Mouse (Mus musculus) hindbrain, embryonic 10.5 days (tissue): Measurements from ENCODE around the gene Gpr15. TPM values are rescaled to one million over a fixed set of nuclear protein-coding genes. Genes with fewer than 3 reads are reported as not detected.
A peak's percentile ranks its signal among the peaks of the same experiment; 100 is the strongest.

Experiments
- DNase-seq: peaks from one replicate; pipeline ENCODE4 v3.0.0-alpha.2; 2017; ENCODE audit warnings: low spot score
- H3K27ac ChIP-seq: fragments of 300-500 bp; sonication (generic); 2 replicates; pipeline ENCODE4 v1.5.1; 2016; ENCODE audit warnings: mild to moderate bottlenecking, moderate library complexity
- H3K27me3 ChIP-seq: fragments of 300-500 bp; sonication (generic); 2 replicates; pipeline ENCODE4 v1.6.1; 2016; ENCODE audit warnings: mild to moderate bottlenecking; ENCODE audit not compliant: poor library complexity, insufficient read depth, severe bottlenecking
- H3K36me3 ChIP-seq: fragments of 300-500 bp; sonication (generic); 2 replicates; pipeline ENCODE4 v1.6.1; 2016; ENCODE audit warnings: mild to moderate bottlenecking, moderate library complexity
- H3K4me1 ChIP-seq: fragments of 300-500 bp; sonication (generic); replicated peaks from 2 replicates; pipeline ENCODE4 v1.6.1; 2016; ENCODE audit warnings: mild to moderate bottlenecking
- H3K4me3 ChIP-seq: fragments of 300-500 bp; sonication (generic); 2 replicates; pipeline ENCODE4 v1.5.1; 2016; ENCODE audit warnings: mild to moderate bottlenecking, moderate library complexity
- H3K9me3 ChIP-seq: fragments of 300-500 bp; sonication (generic); 2 replicates; pipeline ENCODE4 v1.6.1; 2016; ENCODE audit warnings: mild to moderate bottlenecking, moderate library complexity
- WGBS: fragments of 180-500 bp; shearing (Covaris S2); methylation state at CpG from one replicate; pipeline ENCODE4 v1.1.7; 2016; 5-methylcytosine and 5-hydroxymethylcytosine counted together
- polyA plus RNA-seq: library from polyadenylated mRNA; unstranded; fragments of >200 nt; fragmentation: Nextera tagmentation; extraction: Ambion mirVana; gene quantifications from 2 replicates; pipeline ENCODE4 v1.2.1, GENCODE M21; 2016

The Gpr15 gene
- polyA plus RNA-seq, 1 experiment from 2014 or later = not detected

- H3K9me3 ChIP-seq = no peaks in the 10 kb centered on the region
- WGBS = 90% methylated on average over 7 of the region's 7 CpGs
- no peak for DNase-seq
- H3K4me3 ChIP-seq = no peak overlapping the region
- H3K4me1 ChIP-seq = peaks cover 5% of the 10 kb centered on the region; the same call in 1 of the 2 replicates
- peaks cover 54% of the 10 kb centered on the region for H3K36me3 ChIP-seq
- H3K27ac ChIP-seq = no peak overlapping the region
- no peaks in the 10 kb centered on the region for H3K27me3 ChIP-seq
Measured at GRCm38 (mm10) chr16:58676156-58676555, 42.7 kb downstream of the Gpr15 start.

- DNase-seq = no peak
- Histone ChIP-seq H3K36me3 (peaks cover 47% of the 10 kb centered on the region), H3K4me3 (no peak overlapping the region), H3K9me3 (no peaks in the 10 kb centered on the region), H3K27ac (no peak overlapping the region), H3K4me1 (peaks cover 13% of the 10 kb centered on the region; the same call in 1 of the 2 replicates), H3K27me3 (no peaks in the 10 kb centered on the region)
- whole genome bisulfite sequencing = 91% methylated on average over 13 of the region's 13 CpGs
Measured at GRCm38 (mm10) chr16:58675256-58675655, 43.6 kb downstream of the Gpr15 start.

GRCm38 (mm10) chr16:58673811-58674410 lies 45.0 kb downstream of the Gpr15 start:
- WGBS = 95% methylated on average over 15 of the region's 15 CpGs
- Histone ChIP-seq H3K27me3 (no peaks in the 10 kb centered on the region), H3K4me3 (no peak overlapping the region), H3K27ac (no peak overlapping the region), H3K36me3 (peaks cover 47% of the 10 kb centered on the region), H3K9me3 (no peaks in the 10 kb centered on the region), H3K4me1 (peaks cover 13% of the 10 kb centered on the region; the same call in 1 of the 2 replicates)
- no peak for DNase-seq

- Histone ChIP-seq H3K9me3 (no peaks in the 10 kb centered on the region), H3K36me3 (peaks cover 36% of the 10 kb centered on the region), H3K27me3 (no peaks in the 10 kb centered on the region), H3K4me1 (peaks cover 13% of the 10 kb centered on the region; the same call in 1 of the 2 replicates), H3K4me3 (peak overlapping the region; percentile 18; the same call in 1 of the 2 replicates), H3K27ac (no peak overlapping the region)
- 94% methylated on average over 13 of the region's 13 CpGs for WGBS
- no peak for DNase-seq
Measured at GRCm38 (mm10) chr16:58672396-58672795, 46.5 kb downstream of the Gpr15 start.

GRCm38 (mm10) chr16:58671212-58671985 lies 47.5 kb downstream of the Gpr15 start:
- WGBS = 74% methylated on average over 8 of the region's 8 CpGs
- Histone ChIP-seq H3K4me1 (peaks cover 13% of the 10 kb centered on the region; the same call in 1 of the 2 replicates), H3K27me3 (no peaks in the 10 kb centered on the region), H3K27ac (peak overlapping the region; percentile 93; the same call in 1 of the 2 replicates), H3K9me3 (no peaks in the 10 kb centered on the region), H3K36me3 (peaks cover 32% of the 10 kb centered on the region), H3K4me3 (peak overlapping the region; percentile 94)
- no peak for DNase-seq

GRCm38 (mm10) chr16:58670643-58671042 lies 48.2 kb downstream of the Gpr15 start:
- under 1% methylated on average over 25 of the region's 25 CpGs for WGBS
- Histone ChIP-seq H3K36me3 (peaks cover 25% of the 10 kb centered on the region), H3K4me3 (peak overlapping the region; percentile 94), H3K4me1 (peaks cover 13% of the 10 kb centered on the region; the same call in 1 of the 2 replicates), H3K9me3 (no peaks in the 10 kb centered on the region), H3K27me3 (no peaks in the 10 kb centered on the region), H3K27ac (peak overlapping the region; percentile 93)
- DNase-seq = no peak

- DNase-seq = peak; percentile 84
- Histone ChIP-seq H3K4me1 (peaks cover 13% of the 10 kb centered on the region; the same call in 1 of the 2 replicates), H3K36me3 (peaks cover 22% of the 10 kb centered on the region), H3K27ac (peak within 1 kb of the TSS; percentile 93), H3K27me3 (no peaks in the 10 kb centered on the region), H3K4me3 (peak within 1 kb of the TSS; percentile 94), H3K9me3 (no peaks in the 10 kb centered on the region)
- whole genome bisulfite sequencing = under 1% methylated on average over 51 of the region's 51 CpGs
Measured at GRCm38 (mm10) chr16:58669917-58670630, 48.8 kb downstream of the Gpr15 start, which contains the start of gene Cpox. TSS of gene Cpox (plus strand) at chr16:58670292.

GRCm38 (mm10) chr16:58669264-58669663 lies 49.6 kb downstream of the Gpr15 start:
- H3K9me3 ChIP-seq = no peaks in the 10 kb centered on the region
- peaks cover 13% of the 10 kb centered on the region; the same call in 1 of the 2 replicates for H3K4me1 ChIP-seq
- no peak for DNase-seq
- peaks cover 14% of the 10 kb centered on the region for H3K36me3 ChIP-seq
- peak overlapping the region; percentile 94; the same call in 1 of the 2 replicates for H3K4me3 ChIP-seq
- no peaks in the 10 kb centered on the region for H3K27me3 ChIP-seq
- peak overlapping the region; percentile 93; the same call in 1 of the 2 replicates for H3K27ac ChIP-seq
- 68% methylated on average over 5 of the region's 5 CpGs for WGBS

- Histone ChIP-seq H3K9me3 (no peaks in the 10 kb centered on the region), H3K27ac (no peak overlapping the region), H3K4me1 (peaks cover 13% of the 10 kb centered on the region; the same call in 1 of the 2 replicates), H3K36me3 (peaks cover 7% of the 10 kb centered on the region), H3K4me3 (no peak overlapping the region), H3K27me3 (no peaks in the 10 kb centered on the region)
- WGBS = 89% methylated on average over 3 of the region's 3 CpGs
- no peak for DNase-seq
Measured at GRCm38 (mm10) chr16:58668586-58668985, 50.3 kb downstream of the Gpr15 start.

Other genes with a start within 250 kb of the Gpr15 start
- gene St3gal6, start 194.8 kb downstream of the Gpr15 start, polyA plus RNA-seq = 8.7 and 10.2 TPM in 2 replicates
- not detected in 2 replicates for gene Gm813, start 102.1 kb downstream of the Gpr15 start, polyA plus RNA-seq
- gene E330017A01Rik, start 80.3 kb downstream of the Gpr15 start, polyA plus RNA-seq = not detected in 2 replicates
- gene Cpox, start 48.8 kb downstream of the Gpr15 start, polyA plus RNA-seq = 20.0 and 27.8 TPM in 2 replicates
- 98.7 and 105 TPM in 2 replicates for gene Cldnd1, start 8.8 kb upstream of the Gpr15 start, polyA plus RNA-seq
- gene Olfr172, start 44.1 kb upstream of the Gpr15 start, polyA plus RNA-seq = not detected in 2 replicates
- gene Olfr173, start 81.2 kb upstream of the Gpr15 start, polyA plus RNA-seq = not detected in 2 replicates
- gene Olfr175-ps1, start 107.7 kb upstream of the Gpr15 start, polyA plus RNA-seq = not detected in 2 replicates
- gene Olfr177, start 155.7 kb upstream of the Gpr15 start, polyA plus RNA-seq = not detected in 2 replicates
- gene Olfr178, start 173.0 kb upstream of the Gpr15 start, polyA plus RNA-seq = not detected in 2 replicates
- gene Olfr181, start 209.7 kb upstream of the Gpr15 start, polyA plus RNA-seq = not detected in 2 replicates
- gene Olfr180, start 210.3 kb upstream of the Gpr15 start, polyA plus RNA-seq = not detected in 2 replicates